Comparison of ENCODE assay signal across 13 mouse cellular contexts in genomic region chr5:53526070-53526430, GRCm38 (mm10).
DNase-seq lines count a peak whose midpoint lies in the region; ATAC-seq and TF ChIP-seq lines count a peak whose summit lies in the region.
"Had no signal": no experiment of that assay in that cellular context is flagged by ENCODE, and none has a peak within 500 bp of the region (broad histone marks: within the 10 kb centered on the region; RNA-seq: fewer than 3 reads in every experiment).

No protein-coding gene starts in this region.

- no peak for TF ChIP-seq POLR2A in myocyte (IDR thresholded peaks at IDR 0.05; ENCODE audit: insufficient read length, low read depth)

- TF ChIP-seq CTCF in hindbrain, postnatal 0 days (IDR thresholded peaks at IDR 0.05; ENCODE audit: low read depth) = no peak

- no peaks in the 10 kb centered on the region for H3K79me2 ChIP-seq in myocyte (ENCODE audit: control insufficient read depth, insufficient read depth)

- H3K9me3 ChIP-seq in ES-E14 (ENCODE audit: control insufficient read depth, insufficient read depth, low read depth, low read length) = no peaks in the 10 kb centered on the region
- no peaks in the 10 kb centered on the region for H3K9me3 ChIP-seq in forebrain, embryonic 14.5 days (replicated peaks; ENCODE audit: control insufficient read depth, low read length)
- H3K9me3 ChIP-seq in hindbrain, postnatal 0 days (ENCODE audit: low read length) = no peaks in the 10 kb centered on the region
- H3K9me3 ChIP-seq: heart, embryonic 10.5 days had no signal

- H3K4me1 ChIP-seq in ES-E14 (ENCODE audit: control insufficient read depth in 2 of 2, insufficient read depth in 2 of 2, low read length in 2 of 2, poor library complexity in 1 of 2) = peaks cover 0 to 7% of the 10 kb centered on the region in 2 experiments
- H3K4me1 ChIP-seq in forebrain, embryonic 14.5 days (ENCODE audit: control insufficient read depth, insufficient read depth, low read length) = peaks cover 23% of the 10 kb centered on the region
- peaks cover 12% of the 10 kb centered on the region; the same call in 1 of the 2 replicates for H3K4me1 ChIP-seq in hindbrain, postnatal 0 days (ENCODE audit: insufficient read depth, low read length)

- in situ Hi-C loops in ES-E14 (cut with MboI; ENCODE audit: low sequenced_read_pairs in 2 of 2, unreplicated experiment in 2 of 2) = no loop called here

- peak overlapping the region; percentile 58; the same call in 1 of the 2 replicates for H3K9ac ChIP-seq in ES-E14 (ENCODE audit: insufficient read depth, low read depth, low read length, poor library complexity, severe bottlenecking)
- H3K9ac ChIP-seq in forebrain, embryonic 14.5 days (ENCODE audit: low read length) = peak overlapping the region; percentile 47; the same call in 1 of the 2 replicates
- H3K9ac ChIP-seq in hindbrain, postnatal 0 days (replicated peaks; ENCODE audit: low read length) = no peak overlapping the region

- H3K4me2 ChIP-seq in forebrain, embryonic 14.5 days (ENCODE audit: low read length) = peak overlapping the region; percentile 33
- H3K4me2 ChIP-seq in hindbrain, postnatal 0 days (ENCODE audit: low read depth, low read length) = peak overlapping the region; percentile 32
- H3K4me2 ChIP-seq in myocyte (ENCODE audit: low read depth) = peak overlapping the region; percentile 4

- H3K36me3 ChIP-seq in ES-E14 (ENCODE audit: control insufficient read depth, insufficient read depth, low read length, poor library complexity, severe bottlenecking) (no peaks in the 10 kb centered on the region), myocyte (ENCODE audit: control insufficient read depth, insufficient read depth) (no peaks in the 10 kb centered on the region)
- no peaks in the 10 kb centered on the region for H3K36me3 ChIP-seq in forebrain, embryonic 14.5 days (ENCODE audit: control insufficient read depth, insufficient read depth, low read length)
- no peaks in the 10 kb centered on the region for H3K36me3 ChIP-seq in hindbrain, postnatal 0 days (ENCODE audit: insufficient read depth, low read length)
- H3K36me3 ChIP-seq: heart, embryonic 10.5 days had no signal

- H3ac ChIP-seq in myocyte (ENCODE audit: control insufficient read depth, insufficient read length) = no peak overlapping the region

- H3K4me3 ChIP-seq in ES-E14 (ENCODE audit: insufficient read depth in 1 of 2, low read depth in 1 of 2, low read length in 2 of 2, poor library complexity in 1 of 2, severe bottlenecking in 1 of 2) (peak overlapping the region; percentile 35 to 53), myocyte (no peak overlapping the region)
- H3K4me3 ChIP-seq in forebrain, embryonic 14.5 days (ENCODE audit: low read depth, low read length) = no peak overlapping the region
- H3K4me3 ChIP-seq in hindbrain, postnatal 0 days (ENCODE audit: low read length) = no peak overlapping the region
- H3K4me3 ChIP-seq: heart, embryonic 10.5 days had no signal

- no peak for DNase-seq in ES-E14 (ENCODE audit: low read depth, low spot score)
- DNase-seq in forebrain, embryonic 14.5 days (ENCODE audit: low spot score) = no peak
- no peak for DNase-seq in hindbrain, postnatal 0 days (ENCODE audit: low spot score)
- no peak for DNase-seq in cerebellum, adult 11-12 months
- DNase-seq in MN1 (ENCODE audit: low spot score) = no peak
- DNase-seq in adrenal gland, postnatal 25 days = no peak
- DNase-seq: adrenal gland, postnatal 10 days; gastrocnemius, postnatal 10 days; lung, adult 18-20 months; thymus, postnatal 14 days had no signal

- WGBS in forebrain, embryonic 14.5 days = 45% methylated on average over 1 of the region's 1 CpGs
- 22% methylated on average over 1 of the region's 1 CpGs for WGBS in hindbrain, postnatal 0 days

- ATAC-seq in forebrain, embryonic 14.5 days = no peak
- no peak for ATAC-seq in hindbrain, postnatal 0 days
- ATAC-seq: CD4-positive, CD25-positive, alpha-beta regulatory T cell, adult 4 months had no signal

- no peak overlapping the region for H3K27ac ChIP-seq in ES-E14 (ENCODE audit: insufficient read depth, low read depth, low read length, poor library complexity, severe bottlenecking)
- peak overlapping the region; percentile 58; the same call in 1 of the 2 replicates for H3K27ac ChIP-seq in forebrain, embryonic 14.5 days (ENCODE audit: low read depth, low read length)
- H3K27ac ChIP-seq in hindbrain, postnatal 0 days = peak overlapping the region; percentile 49; the same call in 1 of the 2 replicates
- H3K27ac ChIP-seq: heart, embryonic 10.5 days had no signal

- no peaks in the 10 kb centered on the region for H3K27me3 ChIP-seq in forebrain, embryonic 14.5 days (replicated peaks; ENCODE audit: control insufficient read depth, insufficient read depth, low read length)
- H3K27me3 ChIP-seq in hindbrain, postnatal 0 days (ENCODE audit: insufficient read depth, low read length) = no peaks in the 10 kb centered on the region
- no peaks in the 10 kb centered on the region for H3K27me3 ChIP-seq in myocyte (ENCODE audit: control insufficient read depth, insufficient read depth, insufficient read length)

TF ChIP-seq in ES-E14, 5 proteins besides CTCF, POLR2A, EP300 and RAD21:
- TF ChIP-seq MAFK (IDR thresholded peaks at IDR 0.05; ENCODE audit: insufficient read depth, low read depth, low read length) (no peak), CHD2 (IDR thresholded peaks at IDR 0.05; ENCODE audit: low read depth, low read length) (no peak), HCFC1 (IDR thresholded peaks at IDR 0.05; ENCODE audit: borderline replicate concordance, insufficient read depth, low read length) (no peak), ZC3H11A (IDR thresholded peaks at IDR 0.05; ENCODE audit: borderline replicate concordance, low read depth, low read length) (no peak), ZNF384 (IDR thresholded peaks at IDR 0.05; ENCODE audit: low read depth, low read length) (no peak)
TF ChIP-seq in ES-E14: peak in this region for 0.

TF ChIP-seq in myocyte, 11 proteins besides CTCF, POLR2A, EP300 and RAD21:
- TF ChIP-seq MYOD1 (IDR thresholded peaks at IDR 0.05; ENCODE audit: control insufficient read depth in 1 of 3, insufficient read length in 2 of 3, low read depth in 2 of 3) = no peak
TF ChIP-seq in myocyte: peak in this region for 0.

Comparison
In these comparisons a context has a peak if more than half of its experiments do, and no peak if none do; other contexts are left out.
1. H3K4me3 ChIP-seq: peak in ES-E14 (2 of 2); none in forebrain, embryonic 14.5 days (single experiment), hindbrain, postnatal 0 days (single experiment) and myocyte (single experiment).
2. Peak in every context shown above with its lines, with median percentiles within 50 percentile points of each other: H3K4me2 ChIP-seq.